Mouse (Mus musculus): ENCODE results near the gene U2surp. TPM values are rescaled to one million over a fixed set of nuclear protein-coding genes. Genes with fewer than 3 reads are reported as not detected.

The U2surp gene
- total and polyA plus RNA-seq, 3 experiments, result 0.86 to 63.9 (median 51.4) TPM

- no peak for DNase-seq
These were observed 27.5 kb upstream of the U2surp start for GRCm38 (mm10) chr9:95539176-95539800.

GRCm38 (mm10) chr9:95533817-95534216, 22.0 kb upstream of the U2surp start:
- no peak for DNase-seq

- DNase-seq, result no peak
These were observed 19.3 kb upstream of the U2surp start for GRCm38 (mm10) chr9:95531144-95531543.

- DNase-seq, result no peak
These were observed 15.9 kb upstream of the U2surp start for GRCm38 (mm10) chr9:95527676-95528075.

GRCm38 (mm10) chr9:95525961-95526360, 14.2 kb upstream of the U2surp start:
- DNase-seq, result no peak

- DNase-seq, result no peak
These were observed 13.6 kb upstream of the U2surp start for GRCm38 (mm10) chr9:95525376-95525775.

GRCm38 (mm10) chr9:95522561-95522960, 10.8 kb upstream of the U2surp start:
- no peak for DNase-seq

GRCm38 (mm10) chr9:95521566-95521965, 9.8 kb upstream of the U2surp start:
- DNase-seq, result no peak

- no peak for DNase-seq
These were observed 9.2 kb upstream of the U2surp start for GRCm38 (mm10) chr9:95521031-95521430.

- no peak for DNase-seq
These were observed 8.8 kb upstream of the U2surp start for GRCm38 (mm10) chr9:95520563-95520962.

- DNase-seq, result peak; percentile 57
These were observed 2.6 kb upstream of the U2surp start for GRCm38 (mm10) chr9:95514361-95514760.

- no peak for DNase-seq
These were observed 2.0 kb upstream of the U2surp start for GRCm38 (mm10) chr9:95513776-95514175.

GRCm38 (mm10) chr9:95512331-95513030, 685 bp upstream of the U2surp start:
- DNase-seq, result no peak

- peak; percentile 11 for DNase-seq
These were observed 947 bp downstream of the U2surp start for GRCm38 (mm10) chr9:95510693-95511404.

- DNase-seq, result no peak
These were observed 6.1 kb downstream of the U2surp start for GRCm38 (mm10) chr9:95505666-95506065.

GRCm38 (mm10) chr9:95499848-95500247, 11.9 kb downstream of the U2surp start:
- DNase-seq, result no peak

- no peak for DNase-seq
These were observed 16.8 kb downstream of the U2surp start for GRCm38 (mm10) chr9:95495038-95495437.

GRCm38 (mm10) chr9:95493393-95493792, 18.4 kb downstream of the U2surp start:
- no peak for DNase-seq

GRCm38 (mm10) chr9:95490003-95490402, 21.8 kb downstream of the U2surp start:
- DNase-seq, result no peak

- no peak for DNase-seq
These were observed 22.9 kb downstream of the U2surp start for GRCm38 (mm10) chr9:95488861-95489260.

- no peak for DNase-seq
These were observed 31.8 kb downstream of the U2surp start for GRCm38 (mm10) chr9:95479981-95480380.

- DNase-seq, result no peak
These were observed 33.4 kb downstream of the U2surp start for GRCm38 (mm10) chr9:95478443-95478842.

- no peak for DNase-seq
These were observed 38.9 kb downstream of the U2surp start for GRCm38 (mm10) chr9:95472926-95473325.

Measured in adrenal gland, adult 2 months (tissue).